Mouse (Mus musculus): ENCODE results near the gene Lrp3. TPM values are rescaled to one million over a fixed set of nuclear protein-coding genes. Genes with fewer than 3 reads are reported as not detected.

Gene Lrp3
- polyA plus RNA-seq, 1 experiment from 2014 or later: 10.5 TPM

GRCm38 (mm10) chr7:35220694-35221365 lies 5.5 kb upstream of the Lrp3 start:
- 77% methylated on average over 9 of the region's 9 CpGs for WGBS
- Histone ChIP-seq H3K36me3 (replicated peaks) (no peaks in the 10 kb centered on the region), H3K4me3 (no peak overlapping the region), H3K27ac (replicated peaks) (no peak overlapping the region), H3K27me3 (replicated peaks; ENCODE audit: low read depth, poor library complexity, severe bottlenecking) (peaks cover 8% of the 10 kb centered on the region), H3K9me3 (no peaks in the 10 kb centered on the region), H3K4me1 (peaks cover 2% of the 10 kb centered on the region)
- DNase-seq (ENCODE audit: low spot score): no peak

DNA sequence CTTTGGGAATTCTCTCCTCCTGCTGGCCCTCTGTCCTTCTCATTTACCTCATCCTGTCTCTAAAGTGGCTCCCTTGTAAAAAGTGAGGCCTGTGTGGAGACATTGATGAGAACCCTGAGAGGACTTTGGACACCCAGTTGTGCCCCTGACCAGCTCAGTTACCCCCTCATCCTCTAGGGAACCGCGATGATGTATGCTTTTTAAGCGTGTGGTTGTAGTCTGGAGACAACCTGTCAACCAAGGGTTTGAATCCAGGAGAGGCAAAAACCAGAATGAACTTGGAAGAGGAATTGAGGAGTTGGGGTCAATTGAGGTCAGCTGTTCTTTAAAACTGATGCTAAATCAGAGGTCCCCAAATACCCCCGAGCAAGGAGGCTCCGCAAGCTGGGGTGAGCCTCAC lies 433 bp upstream of the Lrp3 start:
- Histone ChIP-seq H3K9me3 (no peaks in the 10 kb centered on the region), H3K4me3 (peak overlapping the region; percentile 88), H3K27ac (replicated peaks) (peak overlapping the region; percentile 93; the same call in 1 of the 2 replicates), H3K27me3 (replicated peaks; ENCODE audit: low read depth, poor library complexity, severe bottlenecking) (peaks cover 13% of the 10 kb centered on the region), H3K4me1 (peaks cover 30% of the 10 kb centered on the region), H3K36me3 (replicated peaks) (peaks cover 26% of the 10 kb centered on the region)
- WGBS: 48% methylated on average over 5 of the region's 5 CpGs
- DNase-seq (ENCODE audit: low spot score): no peak

GRCm38 (mm10) chr7:35214442-35215222 lies 666 bp downstream of the Lrp3 start:
- WGBS: 2% methylated on average over 79 of the region's 79 CpGs
- peaks cover 30% of the 10 kb centered on the region for H3K4me1 ChIP-seq
- H3K27me3 ChIP-seq (replicated peaks; ENCODE audit: low read depth, poor library complexity, severe bottlenecking): peaks cover 13% of the 10 kb centered on the region
- peak overlapping the region; percentile 88 for H3K4me3 ChIP-seq
- no peaks in the 10 kb centered on the region for H3K9me3 ChIP-seq
- peaks cover 37% of the 10 kb centered on the region for H3K36me3 ChIP-seq (replicated peaks)
- peak overlapping the region; percentile 93 for H3K27ac ChIP-seq (replicated peaks)
- peak; percentile 67 for DNase-seq (ENCODE audit: low spot score)

DNA sequence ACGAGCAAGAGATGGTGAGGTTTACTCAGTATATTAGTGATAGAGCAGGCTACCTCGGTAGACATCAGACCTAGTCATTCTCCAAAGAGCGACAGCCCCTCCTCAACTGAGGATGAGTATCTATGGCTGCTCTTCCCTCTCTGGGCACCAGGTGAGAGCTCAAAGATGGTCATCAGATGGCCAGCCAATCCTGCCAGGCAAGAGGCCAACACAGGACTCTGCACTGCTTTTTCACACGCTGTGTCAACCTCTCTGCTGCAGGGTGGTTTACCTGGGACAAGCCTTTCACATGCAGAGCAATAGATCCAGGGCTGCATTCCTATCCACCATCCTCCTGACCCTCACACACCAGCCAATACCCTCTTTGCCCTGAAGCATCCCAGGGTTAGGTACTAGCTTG lies 3.5 kb downstream of the Lrp3 start:
- Histone ChIP-seq H3K27ac (replicated peaks) (no peak overlapping the region), H3K4me1 (peaks cover 30% of the 10 kb centered on the region), H3K4me3 (no peak overlapping the region), H3K27me3 (replicated peaks; ENCODE audit: low read depth, poor library complexity, severe bottlenecking) (peaks cover 13% of the 10 kb centered on the region), H3K36me3 (replicated peaks) (peaks cover 66% of the 10 kb centered on the region), H3K9me3 (no peaks in the 10 kb centered on the region)
- WGBS: 92% methylated on average over 4 of the region's 4 CpGs
- DNase-seq (ENCODE audit: low spot score): no peak

DNA sequence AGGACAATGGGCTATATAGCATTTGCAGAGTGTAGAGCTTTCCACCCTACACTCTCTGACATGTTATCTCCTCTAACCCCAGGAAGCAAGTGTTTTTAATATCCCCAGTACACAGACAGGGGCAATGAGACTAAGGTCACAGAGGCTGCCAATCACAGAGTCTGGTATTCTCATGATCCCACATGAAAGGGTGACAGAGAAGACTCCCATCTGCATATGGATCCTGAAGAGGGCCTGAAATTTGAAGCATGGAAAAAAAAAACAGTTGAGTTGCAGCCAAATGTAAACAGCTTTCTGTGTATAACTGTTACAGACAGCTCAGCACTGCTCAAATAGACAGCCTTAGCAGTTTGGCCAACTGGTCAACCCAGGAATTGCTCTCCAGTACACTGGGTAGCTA lies 15.5 kb downstream of the Lrp3 start:
- no peak overlapping the region for H3K27ac ChIP-seq (replicated peaks)
- H3K9me3 ChIP-seq: no peaks in the 10 kb centered on the region
- H3K36me3 ChIP-seq (replicated peaks): peaks cover 60% of the 10 kb centered on the region
- H3K4me3 ChIP-seq: no peak overlapping the region
- no peak for DNase-seq (ENCODE audit: low spot score)
- 0 out of 2 replicates have a peak, but pooled peaks cover 6% of the 10 kb centered on the region for H3K4me1 ChIP-seq
- no peaks in the 10 kb centered on the region for H3K27me3 ChIP-seq (replicated peaks; ENCODE audit: low read depth, poor library complexity, severe bottlenecking)

GRCm38 (mm10) chr7:35198981-35199754 lies 16.1 kb downstream of the Lrp3 start:
- H3K27me3 ChIP-seq (replicated peaks; ENCODE audit: low read depth, poor library complexity, severe bottlenecking): no peaks in the 10 kb centered on the region
- H3K36me3 ChIP-seq (replicated peaks): peaks cover 55% of the 10 kb centered on the region
- 0 out of 2 replicates have a peak, but pooled peaks cover 6% of the 10 kb centered on the region for H3K4me1 ChIP-seq
- H3K27ac ChIP-seq (replicated peaks): no peak overlapping the region
- H3K4me3 ChIP-seq: no peak overlapping the region
- WGBS: 91% methylated on average over 12 of the region's 12 CpGs
- no peak for DNase-seq (ENCODE audit: low spot score)
- no peaks in the 10 kb centered on the region for H3K9me3 ChIP-seq

DNA sequence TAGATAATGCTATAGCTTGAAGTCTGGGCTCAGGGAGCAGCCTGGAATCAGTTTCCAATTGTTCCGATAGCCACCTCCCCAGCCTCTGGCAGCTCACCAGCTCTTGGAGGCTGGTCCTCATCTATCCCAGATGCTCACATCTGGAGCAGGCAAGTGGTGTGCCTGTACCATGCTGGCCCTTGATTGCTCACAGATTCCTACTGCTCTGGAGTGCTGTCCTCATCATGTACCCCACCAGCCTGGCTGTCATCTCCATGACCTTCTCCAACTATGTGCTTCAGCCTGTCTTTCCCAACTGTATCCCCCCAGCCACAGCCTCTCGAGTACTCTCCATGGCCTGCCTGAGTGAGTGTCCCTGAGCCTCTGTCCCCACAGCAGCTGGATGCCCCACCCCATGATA lies 18.3 kb downstream of the Lrp3 start:
- Histone ChIP-seq H3K36me3 (replicated peaks) (peaks cover 33% of the 10 kb centered on the region), H3K9me3 (no peaks in the 10 kb centered on the region), H3K27ac (replicated peaks) (no peak overlapping the region), H3K4me3 (no peak overlapping the region), H3K4me1 (peaks cover 14% of the 10 kb centered on the region), H3K27me3 (replicated peaks; ENCODE audit: low read depth, poor library complexity, severe bottlenecking) (no peaks in the 10 kb centered on the region)
- DNase-seq (ENCODE audit: low spot score): no peak
- 73% methylated on average over 2 of the region's 2 CpGs for WGBS

GRCm38 (mm10) chr7:35191276-35191675 lies 24.0 kb downstream of the Lrp3 start:
- Histone ChIP-seq H3K36me3 (replicated peaks) (no peaks in the 10 kb centered on the region), H3K9me3 (no peaks in the 10 kb centered on the region), H3K4me3 (no peak overlapping the region), H3K27ac (replicated peaks) (no peak overlapping the region), H3K4me1 (peaks cover 37% of the 10 kb centered on the region), H3K27me3 (replicated peaks; ENCODE audit: low read depth, poor library complexity, severe bottlenecking) (peaks cover 37% of the 10 kb centered on the region)
- DNase-seq (ENCODE audit: low spot score): peak; percentile 46
- 5% methylated on average over 2 of the region's 2 CpGs for WGBS

GRCm38 (mm10) chr7:35189699-35190098 lies 25.6 kb downstream of the Lrp3 start:
- Histone ChIP-seq H3K27me3 (replicated peaks; ENCODE audit: low read depth, poor library complexity, severe bottlenecking) (peaks cover 53% of the 10 kb centered on the region), H3K36me3 (replicated peaks) (no peaks in the 10 kb centered on the region), H3K4me1 (peaks cover 53% of the 10 kb centered on the region), H3K9me3 (no peaks in the 10 kb centered on the region), H3K27ac (replicated peaks) (no peak overlapping the region), H3K4me3 (no peak overlapping the region)
- WGBS: 52% methylated on average over 5 of the region's 5 CpGs
- DNase-seq (ENCODE audit: low spot score): no peak

DNA sequence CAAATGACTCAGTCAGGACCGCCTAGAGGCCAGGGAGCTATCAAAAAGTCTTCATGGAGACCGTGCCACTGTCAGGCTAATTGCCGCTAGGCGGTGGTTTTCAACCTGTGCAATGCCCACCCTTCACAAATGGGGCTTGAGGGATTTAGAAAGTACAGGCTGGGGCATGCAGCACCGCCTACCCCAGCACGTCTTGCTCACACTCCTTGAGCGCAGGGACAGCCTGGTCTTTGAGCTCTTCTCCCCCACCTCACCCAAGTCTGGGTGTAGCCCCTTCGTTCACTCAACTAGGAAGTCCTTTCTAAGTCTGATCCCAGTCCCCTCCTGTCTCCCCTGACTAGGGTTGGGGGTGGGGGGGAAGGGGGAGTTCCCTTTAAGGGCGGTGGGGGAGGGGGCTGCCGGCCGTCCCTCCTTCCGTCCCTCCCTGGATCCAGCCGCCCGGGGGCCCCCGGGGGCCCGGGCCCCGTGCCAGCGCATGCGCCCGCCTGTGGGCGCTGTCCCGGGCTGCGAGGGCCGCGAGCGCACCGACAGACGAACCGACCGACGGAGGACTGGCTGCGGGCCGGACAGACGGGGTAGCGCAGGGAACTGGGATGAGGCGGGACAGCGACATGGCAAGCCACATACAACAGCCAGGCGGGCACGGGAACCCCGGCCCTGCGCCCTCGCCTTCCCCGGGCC lies 29.3 kb downstream of the Lrp3 start, which contains the start of gene Slc7a10:
TSS of gene Slc7a10 (plus strand) at position 497 of the 681 bp plus-strand sequence.
- Histone ChIP-seq H3K36me3 (replicated peaks) (no peaks in the 10 kb centered on the region), H3K27ac (replicated peaks) (peak within 1 kb of the TSS; percentile 61), H3K4me3 (peak within 1 kb of the TSS; percentile 58), H3K9me3 (peaks cover 4% of the 10 kb centered on the region; the same call in 1 of the 2 replicates), H3K27me3 (replicated peaks; ENCODE audit: low read depth, poor library complexity, severe bottlenecking) (peaks cover 66% of the 10 kb centered on the region), H3K4me1 (peaks cover 38% of the 10 kb centered on the region)
- WGBS: 1% methylated on average over 43 of the region's 43 CpGs
- peak; percentile 50 for DNase-seq (ENCODE audit: low spot score)

DNA sequence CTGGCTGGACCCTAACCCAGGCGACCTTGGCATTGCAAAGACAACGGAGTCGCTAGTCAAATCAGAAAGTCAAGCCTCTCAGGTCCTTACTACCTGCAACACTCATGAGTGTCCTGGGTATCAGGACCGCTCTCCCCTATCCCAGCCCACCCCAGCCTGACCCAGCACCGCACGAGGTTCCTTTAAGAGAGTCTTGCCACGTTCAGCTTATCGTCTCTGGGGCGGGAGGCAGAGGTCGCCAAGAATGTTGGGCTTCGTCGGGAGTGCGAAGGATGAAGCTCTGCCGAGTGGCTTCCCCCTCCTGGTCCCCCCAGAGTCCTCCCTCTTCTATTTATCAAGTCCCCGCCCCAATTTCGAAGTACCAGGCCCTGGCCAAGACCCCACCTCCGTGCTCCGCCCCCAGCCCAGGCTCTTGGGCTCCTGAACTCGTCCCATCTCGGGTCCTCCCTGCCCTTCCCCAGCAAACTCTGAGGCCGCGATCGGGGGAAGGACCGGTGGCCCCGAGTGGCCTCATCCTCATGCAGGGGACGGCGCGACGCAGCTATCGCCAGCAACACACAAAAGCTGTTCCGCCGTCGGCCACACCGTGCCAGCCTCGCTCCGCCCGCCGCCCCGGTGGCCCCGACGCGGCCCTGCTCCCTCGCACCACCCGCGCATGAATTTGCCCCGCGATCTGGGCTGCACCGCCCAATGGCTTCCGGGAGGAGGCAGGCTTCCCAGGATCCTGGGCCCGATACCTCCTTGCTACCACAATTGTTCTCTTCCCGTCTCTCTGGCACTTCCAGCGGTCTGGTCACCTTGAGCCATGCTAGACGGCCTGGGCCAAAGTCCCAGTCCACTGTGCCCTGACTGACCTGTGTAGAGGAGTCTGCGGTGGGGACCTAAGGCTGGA lies 30.2 kb downstream of the Lrp3 start:
- WGBS: 2% methylated on average over 54 of the region's 54 CpGs
- peaks cover 66% of the 10 kb centered on the region for H3K27me3 ChIP-seq (replicated peaks; ENCODE audit: low read depth, poor library complexity, severe bottlenecking)

More for the DNA sequence above, 30.2 kb downstream of the Lrp3 start:
- no peaks in the 10 kb centered on the region for H3K36me3 ChIP-seq (replicated peaks)
- peaks cover 4% of the 10 kb centered on the region; the same call in 1 of the 2 replicates for H3K9me3 ChIP-seq
- peaks cover 29% of the 10 kb centered on the region for H3K4me1 ChIP-seq
- peak; percentile 66 for DNase-seq (ENCODE audit: low spot score)
- H3K27ac ChIP-seq (replicated peaks): peak overlapping the region; percentile 61
- H3K4me3 ChIP-seq: peak overlapping the region; percentile 58
